Mouse (Mus musculus) adrenal gland, postnatal 36 days (tissue): ENCODE measurements around the gene Cryzl1. TPM values are rescaled to one million over a fixed set of nuclear protein-coding genes. Genes with fewer than 3 reads are reported as not detected.
"Not testable (repeated sequence)": the region's sequence is repeated elsewhere in the genome, so short reads cannot be mapped to it uniquely, and the experiment has no call there.

ENCODE experiments used
- DNase-seq, 2 experiments: peaks; one replicate each; pipeline ENCODE4 v3.0.0; 2021; ENCODE audit warnings: mixed read lengths in 1 of 2
- total RNA-seq, 2 experiments: library from RNA; stranded (reverse); gene quantifications; 2 replicates each; pipeline ENCODE4 v1.2.3; 2021

The Cryzl1 gene
- total RNA-seq, 2 experiments from 2014 or later: 47.5 to 57.9 TPM

DNA sequence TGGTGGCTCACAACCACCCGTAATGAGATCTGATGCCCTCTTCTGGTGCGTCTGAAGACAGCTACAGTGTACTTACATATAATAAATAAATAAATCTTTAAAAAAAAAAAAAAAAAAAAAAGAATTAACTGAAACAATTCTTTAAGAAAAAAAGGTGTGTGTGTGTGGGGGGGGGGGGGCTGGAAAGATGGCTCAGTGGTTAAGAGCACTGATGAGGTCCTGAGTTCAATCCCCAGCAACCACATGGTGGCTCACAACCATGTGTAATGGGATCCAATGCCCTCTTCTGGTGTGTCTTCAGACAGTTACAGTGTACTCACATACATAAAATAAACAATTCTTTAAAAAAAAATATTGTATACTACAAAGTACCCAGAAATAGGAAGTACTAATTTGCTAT lies 83.4 kb downstream of the Cryzl1 start:
- DNase-seq: not testable (repeated sequence)

DNA sequence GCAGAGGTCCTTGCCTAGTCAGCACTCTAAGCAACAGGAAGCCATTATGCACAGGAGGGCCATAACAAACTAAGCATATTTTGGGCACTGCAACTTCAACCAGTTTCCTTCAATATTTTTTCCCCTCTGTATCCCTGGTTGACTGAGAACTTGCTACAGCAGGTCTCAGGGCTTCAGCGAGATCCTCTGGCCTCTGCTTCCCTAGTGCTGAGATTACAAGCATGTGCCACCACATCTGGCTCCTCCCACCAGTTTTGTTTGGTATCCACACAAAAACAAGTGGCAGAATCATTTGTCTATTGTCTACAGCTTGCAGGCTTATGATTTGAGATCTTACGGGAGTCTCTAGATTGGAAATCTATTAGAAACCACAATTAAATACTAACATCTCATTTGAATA lies 83.9 kb downstream of the Cryzl1 start:
- no peak for DNase-seq

DNA sequence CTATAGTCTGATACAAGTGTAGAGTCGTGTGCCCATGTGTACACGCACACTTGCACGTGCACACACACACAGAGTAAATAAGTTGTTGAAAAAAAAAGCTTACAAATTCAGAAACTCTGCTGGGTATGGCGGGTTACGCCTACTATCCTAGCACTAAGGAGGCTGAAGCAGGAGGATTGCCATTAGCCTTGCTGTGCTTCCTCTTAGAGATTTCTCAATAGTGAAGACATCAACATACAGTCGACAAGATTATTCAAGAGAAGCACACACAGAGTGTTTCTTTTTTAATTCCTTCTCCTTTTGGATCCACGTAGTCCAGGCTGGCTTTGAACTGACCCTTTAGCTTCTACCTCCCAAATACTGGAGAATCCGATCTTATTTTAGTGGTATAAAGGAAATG lies 88.6 kb downstream of the Cryzl1 start:
- DNase-seq: no peak

DNA sequence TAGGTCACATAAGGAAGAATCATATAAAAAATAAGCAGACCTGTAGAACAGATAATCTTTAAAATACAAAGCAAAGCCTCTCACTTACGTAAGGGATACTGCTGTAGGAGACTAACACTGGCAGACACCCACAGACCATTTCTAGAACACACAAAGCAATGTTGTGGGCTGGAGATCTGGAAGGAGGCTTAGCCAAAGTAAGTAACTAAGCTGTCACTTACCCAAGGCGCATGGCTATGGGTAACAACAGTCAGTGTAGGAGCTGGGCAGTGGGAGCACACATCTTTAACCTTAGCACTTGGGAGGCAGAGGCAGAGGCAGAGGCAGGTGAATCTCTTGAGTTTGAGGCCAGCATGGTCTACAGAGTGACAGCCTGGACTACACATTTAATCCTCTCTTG lies 89.1 kb downstream of the Cryzl1 start:
- no peak for DNase-seq

Other genes with a start within 250 kb of the Cryzl1 start
- gene Ifnar1, start 243.7 kb downstream of the Cryzl1 start, total RNA-seq: 10 to 100 TPM; 67.0 to 83.7 TPM
- 10 to 100 TPM; 31.2 to 38.0 TPM for gene Ifngr2, start 181.9 kb downstream of the Cryzl1 start, total RNA-seq
- gene Tmem50b, start 131.2 kb downstream of the Cryzl1 start, total RNA-seq: 10 to 100 TPM; 54.7 to 60.2 TPM
- 10 to 100 TPM in 1 of 2 experiments, 1 to 10 TPM in 1; 8.8 to 15.4 TPM for gene Dnajc28, start 109.9 kb downstream of the Cryzl1 start, total RNA-seq
- 100 to 1,000 TPM; 107 to 120 TPM for gene Gart, start 82.0 kb downstream of the Cryzl1 start, total RNA-seq
- gene Son, start 81.5 kb downstream of the Cryzl1 start, total RNA-seq: 100 to 1,000 TPM; 220 to 271 TPM
- gene Donson, start 40.2 kb downstream of the Cryzl1 start, total RNA-seq: 1 to 10 TPM; 5.3 to 5.4 TPM
- 10 to 100 TPM; 33.6 to 49.3 TPM for gene Itsn1, start 306 bp upstream of the Cryzl1 start, total RNA-seq